Mouse (Mus musculus) urinary bladder, postnatal 4 days (tissue): ENCODE results near the gene Gnaq.
A peak's percentile ranks its signal among the peaks of the same experiment; 100 is the strongest.

Experiments used
- DNase-seq, 2 experiments: peaks; one replicate each; pipeline ENCODE4 v3.0.0; 2021 to 2022; ENCODE audit warnings: low spot score in 2 of 2

Gene Gnaq

DNA sequence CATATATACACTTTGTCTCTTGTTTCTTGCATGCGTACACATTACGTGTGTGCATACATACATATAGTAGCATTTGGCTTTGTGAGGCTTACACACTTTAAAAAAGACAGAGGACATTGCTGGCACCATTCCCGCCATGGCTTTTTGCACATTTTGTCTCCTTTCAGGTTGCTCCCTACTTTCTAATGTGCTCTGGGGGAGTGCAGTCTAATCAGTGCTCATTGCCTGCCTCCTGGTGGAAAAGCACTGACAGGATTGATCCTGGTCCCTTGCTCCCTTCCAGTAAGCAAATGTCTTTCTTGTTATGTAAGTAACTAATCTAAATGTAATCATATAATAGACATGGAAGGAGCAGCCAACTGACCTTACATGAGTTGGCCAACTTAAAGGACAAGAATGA, 65.5 kb downstream of the Gnaq start:
- DNase-seq = no peak

DNA sequence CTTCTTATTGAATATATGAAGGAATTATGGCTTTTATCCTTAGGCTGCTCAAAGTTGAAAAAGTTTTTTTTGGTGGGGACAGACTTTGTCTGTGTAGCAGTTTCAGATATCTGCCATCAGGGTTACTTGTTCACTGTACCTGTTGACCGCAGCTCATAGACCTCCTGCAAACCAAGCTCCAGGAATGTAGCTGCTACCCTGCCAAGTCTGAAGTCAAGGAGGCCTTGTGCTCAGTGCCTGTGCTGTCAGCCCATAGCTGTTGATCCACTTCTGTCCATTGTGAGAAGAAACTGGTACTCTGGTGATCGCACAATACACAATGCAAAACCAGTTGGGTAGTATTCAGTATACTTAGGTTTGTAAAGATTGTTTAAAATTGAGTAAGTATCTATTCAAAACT, 68.7 kb downstream of the Gnaq start:
- no peak for DNase-seq

- DNase-seq = no peak
These were observed 72.4 kb downstream of the Gnaq start for GRCm38 (mm10) chr19:16204776-16205680.

GRCm38 (mm10) chr19:16209616-16210015, 77.0 kb downstream of the Gnaq start:
- DNase-seq = no peak

DNA sequence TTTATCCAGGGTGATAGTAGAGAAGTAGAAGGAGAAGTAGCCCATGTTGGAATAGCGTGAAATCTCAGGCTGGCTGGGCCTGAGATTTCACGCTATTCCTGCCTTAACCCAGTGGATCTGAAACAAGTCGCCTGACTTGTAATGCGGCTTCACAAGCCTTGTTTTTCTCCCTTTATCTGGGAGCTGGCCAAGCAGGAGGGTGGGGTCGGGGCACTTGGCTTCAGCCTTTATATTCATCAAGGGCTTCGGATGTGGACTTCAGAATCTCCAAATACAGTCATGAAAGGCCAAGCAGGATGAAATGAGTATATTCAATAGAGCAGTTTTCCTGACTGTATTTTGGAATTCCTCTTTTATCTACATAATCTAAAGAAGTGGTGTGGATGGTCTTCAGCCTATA, 82.3 kb downstream of the Gnaq start:
- peak; percentile 43 to 67 for DNase-seq

DNA sequence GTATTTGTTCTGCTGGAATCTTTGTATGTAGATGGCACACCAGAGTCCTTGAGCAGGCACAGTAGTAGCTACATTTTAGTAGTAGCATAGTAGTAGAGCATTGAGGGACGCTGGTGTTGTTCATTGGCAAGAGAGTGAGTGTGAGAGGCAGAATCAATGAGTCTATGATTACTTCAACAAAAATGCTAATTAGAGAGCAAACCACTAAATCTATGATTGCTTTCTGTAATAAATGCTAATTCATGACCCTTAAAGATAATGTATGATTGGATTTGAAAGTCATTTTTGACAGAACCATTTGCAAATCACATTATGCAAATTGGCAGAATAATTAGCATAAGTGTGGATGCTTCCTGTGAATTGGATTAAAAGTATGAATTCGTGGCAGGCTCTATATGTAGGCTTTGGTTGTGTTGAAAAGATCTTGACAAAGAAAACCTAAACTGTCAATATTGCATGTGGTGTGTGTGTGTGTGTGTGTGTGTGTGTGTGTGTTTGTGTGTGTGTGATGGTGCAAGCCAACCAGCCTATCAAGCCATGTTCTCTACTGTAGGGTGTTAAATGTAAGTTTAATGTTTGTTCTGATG, 82.9 kb downstream of the Gnaq start:
- no peak for DNase-seq

- no peak for DNase-seq
These were observed 87.3 kb downstream of the Gnaq start for GRCm38 (mm10) chr19:16219978-16220377.

GRCm38 (mm10) chr19:16222526-16222925, 89.9 kb downstream of the Gnaq start:
- no peak for DNase-seq

GRCm38 (mm10) chr19:16223126-16223525, 90.5 kb downstream of the Gnaq start:
- DNase-seq = no peak

DNA sequence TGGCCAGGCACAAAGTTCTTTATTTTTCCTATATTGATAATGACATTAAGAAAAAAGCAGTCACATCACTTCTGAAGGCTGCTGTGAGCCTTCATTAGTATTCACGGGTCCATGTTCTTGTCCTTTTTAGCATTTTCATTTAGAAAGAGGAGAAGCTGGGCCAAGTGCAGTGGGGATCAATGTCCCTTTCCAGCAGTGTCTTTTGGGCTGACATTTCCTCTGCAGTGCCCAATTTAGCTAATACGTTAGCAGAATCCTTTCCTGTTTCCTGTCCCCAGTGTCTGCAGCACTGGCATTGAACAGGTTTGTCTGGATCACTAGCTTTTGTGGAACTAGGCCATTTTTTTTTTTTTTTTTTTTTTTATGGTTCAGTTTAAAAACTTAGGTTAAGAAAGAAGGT, 92.2 kb downstream of the Gnaq start:
- DNase-seq = no peak

DNA sequence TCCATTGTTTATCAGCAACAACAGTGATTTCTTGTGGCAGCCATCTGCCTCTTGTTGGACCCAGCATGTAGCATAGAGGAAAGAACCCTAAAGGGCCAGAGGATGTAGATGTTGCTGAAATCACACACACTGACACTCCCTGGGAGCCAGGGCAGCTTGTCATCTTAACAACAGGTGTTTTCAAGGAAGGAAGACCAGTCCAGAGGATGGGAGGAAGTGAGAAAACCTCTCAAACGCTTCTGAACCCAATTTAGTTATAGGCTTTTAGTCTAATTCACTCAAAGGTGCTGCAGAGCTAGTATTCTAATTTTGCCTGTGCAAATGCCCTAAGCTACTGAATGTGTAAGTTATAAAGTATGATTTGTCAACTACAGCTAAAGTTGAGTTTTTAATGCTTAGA, 99.0 kb downstream of the Gnaq start:
- no peak for DNase-seq

DNA sequence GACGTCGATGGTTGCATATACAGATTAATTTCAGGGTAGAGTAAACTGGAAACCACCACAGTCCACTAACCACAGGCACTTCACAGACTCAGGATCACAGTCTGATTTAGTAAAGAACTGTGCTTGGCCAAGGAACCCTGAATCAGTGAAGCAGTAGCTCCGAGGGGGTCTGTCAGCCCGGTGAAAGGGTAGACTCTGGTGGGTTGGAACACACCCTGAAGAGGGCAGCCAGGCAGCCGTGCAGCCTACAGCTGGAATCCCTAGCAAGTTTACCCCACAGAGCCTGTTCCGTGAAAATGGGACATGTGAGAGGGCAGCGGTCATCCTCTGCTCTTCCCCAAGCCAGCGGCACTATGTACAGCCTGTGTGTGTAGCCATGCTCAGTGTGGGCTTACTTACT, 103.0 kb downstream of the Gnaq start:
- DNase-seq = no peak

- DNase-seq = no peak
These were observed 104.4 kb downstream of the Gnaq start for GRCm38 (mm10) chr19:16237034-16237433.

GRCm38 (mm10) chr19:16238072-16238471, 105.4 kb downstream of the Gnaq start:
- DNase-seq = no peak

DNA sequence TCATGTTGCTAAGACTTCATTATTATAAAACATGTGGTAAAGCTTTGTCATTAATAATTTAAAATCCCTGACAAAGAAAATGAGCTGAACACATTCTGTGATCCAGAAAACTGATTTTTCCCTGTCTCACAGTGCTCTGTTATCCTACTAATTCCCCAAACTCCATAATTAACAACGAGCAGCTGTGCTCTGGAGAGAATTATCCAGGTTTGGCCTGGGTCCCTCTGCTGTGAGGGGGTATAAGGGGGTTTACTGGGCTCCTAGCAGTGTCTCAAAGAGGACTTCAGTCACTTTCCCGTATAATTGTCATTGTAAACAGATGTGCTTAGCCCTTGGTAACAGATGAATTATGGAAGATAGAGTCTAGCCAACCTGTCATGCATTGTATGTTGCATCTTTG, 105.9 kb downstream of the Gnaq start:
- DNase-seq = no peak

DNA sequence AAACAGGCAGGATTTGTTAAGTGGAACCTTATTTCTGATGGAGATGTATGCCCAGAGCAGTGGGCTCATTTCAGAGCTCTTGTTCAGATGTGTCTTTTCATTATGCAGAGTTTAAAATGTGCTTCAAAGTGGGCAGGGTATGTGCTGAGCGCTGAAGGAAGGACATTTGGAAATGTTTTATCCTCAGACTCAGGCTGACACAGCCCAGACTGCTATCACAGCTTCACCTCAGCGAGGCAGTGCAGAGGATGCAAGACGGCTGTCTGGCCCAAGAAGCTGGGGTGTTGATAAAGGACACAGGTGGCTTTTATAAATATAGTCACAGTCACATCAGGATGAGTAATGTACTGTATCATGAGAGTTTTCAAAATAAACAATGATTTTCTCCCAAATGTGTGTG, 110.1 kb downstream of the Gnaq start:
- no peak for DNase-seq

GRCm38 (mm10) chr19:16249025-16249424, 116.4 kb downstream of the Gnaq start:
- no peak for DNase-seq

- no peak for DNase-seq
These were observed 118.3 kb downstream of the Gnaq start for GRCm38 (mm10) chr19:16250921-16251320.

DNA sequence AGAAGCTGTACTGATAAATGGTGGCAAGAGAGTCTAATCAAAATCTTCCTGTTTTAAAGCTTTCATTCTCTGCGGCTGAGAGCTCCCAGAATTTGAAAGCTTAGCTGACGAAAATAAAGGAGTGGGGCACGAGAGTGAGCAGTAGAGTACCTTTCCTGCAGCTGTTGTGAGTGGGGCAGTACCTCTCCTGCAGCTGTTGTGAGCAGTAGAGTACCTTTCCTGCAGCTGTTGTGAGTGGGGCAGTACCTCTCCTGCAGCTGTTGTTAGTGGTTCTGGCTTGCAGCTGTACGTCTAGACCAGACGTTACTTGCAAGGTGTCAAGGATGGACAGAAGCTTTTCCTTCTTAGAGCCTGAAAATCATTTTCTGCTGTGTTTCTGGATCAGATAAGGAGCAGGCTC, 119.2 kb downstream of the Gnaq start:
- no peak for DNase-seq

DNA sequence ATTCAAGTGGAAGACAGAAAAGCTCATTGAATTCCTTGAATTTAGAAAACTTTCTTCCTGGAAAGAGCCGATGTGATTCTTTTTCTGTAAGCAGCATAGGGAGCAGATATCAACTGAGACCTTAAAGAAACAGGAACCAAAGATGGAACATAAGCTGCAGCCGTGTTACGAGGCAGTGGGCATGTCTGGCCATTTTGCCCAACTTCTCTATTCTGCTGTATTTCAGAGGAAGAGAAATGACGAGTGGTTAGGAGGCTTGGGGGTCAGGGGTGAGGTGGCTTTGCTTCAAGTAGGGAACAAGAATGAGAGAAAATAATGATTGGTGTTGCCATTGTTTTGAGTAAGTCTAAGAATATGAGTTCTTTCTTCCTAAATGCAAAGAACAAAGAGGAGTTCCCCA, 120.1 kb downstream of the Gnaq start:
- no peak for DNase-seq

- no peak for DNase-seq
These were observed 122.2 kb downstream of the Gnaq start for GRCm38 (mm10) chr19:16254881-16255280.

DNA sequence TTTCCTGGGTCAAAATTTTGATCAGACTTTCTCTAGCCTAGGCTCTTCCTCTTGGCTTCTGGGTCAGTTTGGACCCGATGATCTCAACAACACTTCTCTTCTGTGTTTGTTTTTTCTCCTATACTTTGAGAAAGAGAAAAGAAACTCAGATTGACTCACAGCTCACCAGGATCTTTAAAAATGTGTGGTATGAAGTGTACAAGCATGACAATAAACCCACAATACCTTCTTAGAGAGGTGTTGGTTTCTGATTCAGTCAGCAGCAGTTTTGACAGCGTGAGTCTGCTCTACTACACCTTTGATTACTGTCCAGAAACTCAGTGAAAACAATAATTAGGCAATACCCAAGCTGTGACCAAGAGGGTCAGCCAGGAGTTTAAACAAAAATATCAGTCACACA, 122.7 kb downstream of the Gnaq start:
- no peak for DNase-seq

GRCm38 (mm10) chr19:16258766-16259355, 126.2 kb downstream of the Gnaq start:
- no peak for DNase-seq
